Mouse (Mus musculus): ENCODE measurements around the gene Tubb3. TPM values are rescaled to one million over a fixed set of nuclear protein-coding genes. Genes with fewer than 3 reads are reported as not detected.
"Not testable (repeated sequence)": the region's sequence is repeated elsewhere in the genome, so short reads cannot be mapped to it uniquely, and the experiment has no call there.

The Tubb3 gene
- polyA plus RNA-seq, 1 experiment from 2014 or later, result 23.9 TPM

DNA sequence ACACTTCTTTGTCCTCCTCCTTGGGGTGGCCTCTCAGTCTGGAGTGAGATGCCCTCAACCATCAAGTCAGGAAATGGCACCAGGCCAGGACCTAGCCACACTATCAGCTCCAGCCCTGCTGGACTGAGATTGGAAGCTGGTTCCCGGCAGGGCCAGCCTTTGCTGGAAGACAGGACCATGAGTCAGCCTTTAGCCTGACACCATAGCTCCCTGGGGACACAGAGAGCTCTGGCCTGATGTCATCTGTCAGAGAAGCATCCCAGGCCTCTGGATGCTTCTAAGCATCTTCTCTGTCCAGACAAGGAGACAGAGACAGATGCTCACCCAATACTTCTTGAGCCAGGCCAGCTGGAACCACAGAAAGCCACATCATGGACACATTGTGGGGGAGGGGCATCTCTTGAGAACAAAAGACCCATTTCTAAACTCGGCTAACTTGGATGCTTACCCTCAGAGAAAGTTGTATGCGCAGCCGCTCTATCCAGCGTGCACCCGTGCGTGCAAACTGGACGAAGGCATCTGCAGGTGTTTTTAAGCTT is 1.1 kb upstream of the Tubb3 start:
- no peak overlapping the region for H3K4me2 ChIP-seq (replicated peaks; ENCODE audit: low read depth)
- H3K4me1 ChIP-seq (replicated peaks; ENCODE audit: control insufficient read depth, insufficient read depth, low read length), result no peaks in the 10 kb centered on the region
- no peaks in the 10 kb centered on the region for H3K36me3 ChIP-seq (ENCODE audit: control insufficient read depth, insufficient read depth)
- ATAC-seq, result no peak
- H3K27ac ChIP-seq (ENCODE audit: low read depth, low read length), result no peak overlapping the region
- 72% methylated on average over 8 of the region's 8 CpGs for WGBS
- H3K4me3 ChIP-seq (ENCODE audit: low read depth, low read length), result no peak overlapping the region
- H3K9me3 ChIP-seq (ENCODE audit: control insufficient read depth), result no peaks in the 10 kb centered on the region
- TF ChIP-seq CTCF (IDR thresholded peaks at IDR 0.05; ENCODE audit: low read depth), result no peak
- no peak overlapping the region for H3K9ac ChIP-seq (ENCODE audit: low read depth, low read length)
- H3K27me3 ChIP-seq (replicated peaks; ENCODE audit: control insufficient read depth, insufficient read depth, low read length), result peaks cover 47% of the 10 kb centered on the region

DNA sequence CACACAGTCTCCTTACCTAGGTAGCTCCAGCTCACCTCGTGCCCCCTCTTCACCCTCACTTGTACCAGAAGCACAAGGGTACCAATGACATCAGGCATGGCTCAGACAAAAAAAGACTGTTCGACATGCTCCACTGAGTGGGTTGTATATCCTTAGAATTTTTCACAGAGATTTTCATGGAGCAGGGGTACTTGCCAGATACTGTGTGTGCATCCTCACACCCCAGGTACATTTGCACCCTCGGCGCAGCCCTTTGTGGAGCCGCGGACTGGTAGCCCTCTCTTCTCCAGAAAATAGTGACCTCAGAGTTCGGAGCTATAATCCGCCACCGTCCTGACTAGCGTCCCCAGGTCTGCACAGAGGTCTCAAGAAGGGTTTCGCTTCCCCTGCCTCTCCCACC is 436 bp upstream of the Tubb3 start:
- Histone ChIP-seq H3K27me3 (replicated peaks; ENCODE audit: control insufficient read depth, insufficient read depth, low read length) (peaks cover 47% of the 10 kb centered on the region), H3K4me2 (replicated peaks; ENCODE audit: low read depth) (no peak overlapping the region), H3K9ac (ENCODE audit: low read depth, low read length) (no peak overlapping the region), H3K4me1 (replicated peaks; ENCODE audit: control insufficient read depth, insufficient read depth, low read length) (no peaks in the 10 kb centered on the region), H3K27ac (ENCODE audit: low read depth, low read length) (no peak overlapping the region), H3K9me3 (ENCODE audit: control insufficient read depth) (no peaks in the 10 kb centered on the region), H3K4me3 (ENCODE audit: low read depth, low read length) (0 out of 2 replicates have a peak overlapping the region, but pooled peaks have one; percentile 23), H3K36me3 (ENCODE audit: control insufficient read depth, insufficient read depth) (no peaks in the 10 kb centered on the region)
- ATAC-seq, result no peak
- WGBS, result 15% methylated on average over 11 of the region's 11 CpGs
- TF ChIP-seq CTCF (IDR thresholded peaks at IDR 0.05; ENCODE audit: low read depth), result no peak

DNA sequence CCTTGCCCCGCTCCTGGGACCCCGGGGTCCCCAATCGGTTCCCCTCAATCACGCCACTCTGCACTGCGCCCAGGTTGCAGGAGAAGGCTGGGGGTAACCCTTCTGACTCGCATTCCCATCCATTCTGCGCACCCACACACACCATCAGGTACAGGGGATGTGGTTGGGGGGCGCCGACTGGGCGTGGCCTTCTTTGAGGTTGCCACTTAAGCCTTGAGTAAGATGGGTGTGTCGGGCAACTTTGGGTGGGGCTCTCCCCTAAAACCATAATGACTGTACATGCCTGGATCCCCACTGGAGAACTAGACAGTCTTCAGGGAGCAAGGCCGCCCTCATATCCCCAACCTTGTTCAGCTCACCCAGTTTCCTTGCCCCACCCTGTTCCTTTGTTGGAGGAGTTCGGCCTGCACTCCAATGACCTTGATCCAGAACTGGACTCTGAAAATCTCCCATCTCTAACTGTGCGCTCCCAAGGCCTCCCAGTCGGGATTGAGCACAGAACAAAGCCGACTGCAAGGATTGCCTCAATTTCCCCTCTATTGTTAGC is 630 bp downstream of the Tubb3 start:
- Histone ChIP-seq H3K27me3 (replicated peaks; ENCODE audit: control insufficient read depth, insufficient read depth, low read length) (peaks cover 47% of the 10 kb centered on the region), H3K36me3 (ENCODE audit: control insufficient read depth, insufficient read depth) (no peaks in the 10 kb centered on the region), H3K4me1 (replicated peaks; ENCODE audit: control insufficient read depth, insufficient read depth, low read length) (no peaks in the 10 kb centered on the region), H3K27ac (ENCODE audit: low read depth, low read length) (no peak overlapping the region), H3K9ac (ENCODE audit: low read depth, low read length) (no peak overlapping the region), H3K4me2 (replicated peaks; ENCODE audit: low read depth) (peak overlapping the region; percentile 47; the same call in 1 of the 2 replicates), H3K9me3 (ENCODE audit: control insufficient read depth) (no peaks in the 10 kb centered on the region), H3K4me3 (ENCODE audit: low read depth, low read length) (peak overlapping the region; percentile 23)
- TF ChIP-seq CTCF (IDR thresholded peaks at IDR 0.05; ENCODE audit: low read depth), result no peak
- 14% methylated on average over 16 of the region's 16 CpGs for WGBS
- no peak for ATAC-seq

DNA sequence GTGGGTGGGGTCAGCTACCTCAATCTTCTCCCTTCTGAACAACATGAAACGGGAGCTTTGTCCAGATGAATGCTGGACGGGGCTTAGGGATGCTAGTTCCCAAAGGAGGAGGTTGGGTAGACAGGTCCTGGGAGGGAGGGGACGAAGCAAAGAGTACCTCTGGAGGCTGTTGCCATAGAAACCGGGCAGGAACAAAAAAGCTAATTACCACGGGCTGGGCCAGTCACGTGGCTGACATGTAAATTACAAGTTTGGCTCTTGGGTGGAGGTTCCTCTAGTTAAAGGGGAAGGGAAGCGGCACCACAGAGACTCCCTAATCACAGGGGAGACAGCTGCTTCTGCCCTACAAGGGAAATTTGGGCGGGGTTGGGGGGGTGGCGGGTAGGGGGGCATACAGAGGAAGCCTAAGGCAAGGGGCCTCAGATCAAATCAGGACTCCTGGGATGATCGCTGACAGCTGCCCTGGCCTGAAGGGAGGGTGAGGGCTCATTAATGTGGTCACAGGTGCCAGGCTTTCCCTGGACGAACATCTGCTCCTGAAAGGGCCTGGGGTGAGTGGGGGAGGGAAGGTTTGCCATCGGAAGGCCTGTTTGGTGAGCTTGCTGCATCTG is 1.4 kb downstream of the Tubb3 start:
- H3K36me3 ChIP-seq (ENCODE audit: control insufficient read depth, insufficient read depth), result no peaks in the 10 kb centered on the region
- no peak overlapping the region for H3K9ac ChIP-seq (ENCODE audit: low read depth, low read length)
- ATAC-seq, result no peak
- H3K27me3 ChIP-seq (replicated peaks; ENCODE audit: control insufficient read depth, insufficient read depth, low read length), result peaks cover 47% of the 10 kb centered on the region
- no peak overlapping the region for H3K27ac ChIP-seq (ENCODE audit: low read depth, low read length)
- H3K4me1 ChIP-seq (replicated peaks; ENCODE audit: control insufficient read depth, insufficient read depth, low read length), result no peaks in the 10 kb centered on the region
- no peaks in the 10 kb centered on the region for H3K9me3 ChIP-seq (ENCODE audit: control insufficient read depth)
- TF ChIP-seq CTCF (IDR thresholded peaks at IDR 0.05; ENCODE audit: low read depth), result no peak
- no peak overlapping the region for H3K4me2 ChIP-seq (replicated peaks; ENCODE audit: low read depth)
- no peak overlapping the region for H3K4me3 ChIP-seq (ENCODE audit: low read depth, low read length)
- WGBS, result 6% methylated on average over 12 of the region's 12 CpGs

DNA sequence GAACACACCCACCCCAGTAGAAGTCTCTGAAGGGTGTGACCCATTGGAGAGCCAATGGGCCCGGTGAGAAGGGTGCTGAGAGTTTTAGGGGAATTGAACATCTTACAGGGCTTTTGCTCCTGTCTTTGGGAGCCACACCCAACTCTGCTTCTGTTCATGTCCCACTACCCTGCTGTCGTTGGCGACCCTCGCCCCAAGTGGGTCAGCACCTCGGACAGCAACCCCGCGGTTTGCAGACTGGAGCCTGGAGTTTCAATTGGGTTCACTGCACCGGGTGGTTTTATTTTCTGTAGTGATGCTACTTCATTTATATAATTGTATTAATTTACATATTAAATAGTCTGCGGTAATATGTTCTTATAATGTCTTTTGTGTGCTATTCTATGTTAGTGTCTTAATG is 3.0 kb downstream of the Tubb3 start:
- H3K9ac ChIP-seq (ENCODE audit: low read depth, low read length), result no peak overlapping the region
- no peak overlapping the region for H3K4me3 ChIP-seq (ENCODE audit: low read depth, low read length)
- ATAC-seq, result no peak
- H3K9me3 ChIP-seq (ENCODE audit: control insufficient read depth), result no peaks in the 10 kb centered on the region
- no peak overlapping the region for H3K4me2 ChIP-seq (replicated peaks; ENCODE audit: low read depth)
- 12% methylated on average over 9 of the region's 9 CpGs for WGBS
- H3K4me1 ChIP-seq (replicated peaks; ENCODE audit: control insufficient read depth, insufficient read depth, low read length), result no peaks in the 10 kb centered on the region
- H3K27ac ChIP-seq (ENCODE audit: low read depth, low read length), result no peak overlapping the region
- H3K27me3 ChIP-seq (replicated peaks; ENCODE audit: control insufficient read depth, insufficient read depth, low read length), result peaks cover 39% of the 10 kb centered on the region
- no peaks in the 10 kb centered on the region for H3K36me3 ChIP-seq (ENCODE audit: control insufficient read depth, insufficient read depth)
- TF ChIP-seq CTCF (IDR thresholded peaks at IDR 0.05; ENCODE audit: low read depth), result no peak

DNA sequence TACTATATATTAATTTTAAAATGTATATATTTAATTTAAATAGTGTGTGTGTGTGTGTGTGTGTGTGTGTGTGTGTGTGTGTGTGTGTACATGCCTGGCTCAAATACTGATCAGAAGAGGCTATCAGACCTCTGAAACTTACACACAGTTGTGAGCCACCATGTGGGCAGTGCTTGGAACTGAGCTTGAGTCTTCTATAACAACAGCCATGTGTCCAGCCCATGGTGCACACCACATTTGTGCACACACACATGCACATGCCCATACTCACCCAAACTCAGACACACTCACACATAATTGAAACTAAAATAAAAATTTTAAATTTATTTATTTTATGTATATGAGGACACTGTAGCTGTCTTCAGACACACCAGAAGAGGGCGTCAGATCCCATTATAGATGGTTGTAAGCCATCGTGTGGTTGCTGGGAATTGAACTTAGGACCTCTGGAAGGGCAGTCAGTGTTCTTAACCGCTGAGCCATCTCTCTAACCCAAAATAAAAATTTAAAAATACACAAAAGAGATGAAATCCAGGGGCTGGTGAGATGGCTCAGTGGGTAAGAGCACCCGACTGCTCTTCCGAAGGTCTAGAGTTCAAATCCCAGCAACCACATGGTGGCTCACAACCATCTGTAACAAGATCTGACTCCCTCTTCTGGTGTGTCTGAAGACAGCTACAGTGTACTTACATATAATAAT is 3.9 kb downstream of the Tubb3 start:
- H3K9me3 ChIP-seq (ENCODE audit: control insufficient read depth); H3K36me3 ChIP-seq (ENCODE audit: control insufficient read depth, insufficient read depth); H3K9ac ChIP-seq (ENCODE audit: low read depth, low read length); H3K4me3 ChIP-seq (ENCODE audit: low read depth, low read length); H3K4me2 ChIP-seq (replicated peaks; ENCODE audit: low read depth); H3K27ac ChIP-seq (ENCODE audit: low read depth, low read length); ATAC-seq; H3K4me1 ChIP-seq (replicated peaks; ENCODE audit: control insufficient read depth, insufficient read depth, low read length): not testable (repeated sequence)
- 79% methylated on average over 5 of the region's 5 CpGs for WGBS
- H3K27me3 ChIP-seq (replicated peaks; ENCODE audit: control insufficient read depth, insufficient read depth, low read length), result peaks cover 30% of the 10 kb centered on the region
